Mouse (Mus musculus): ENCODE measurements around the gene Krtap28-13.

Krtap28-13 gene

GRCm38 (mm10) chr1:83091268-83091667 is 30.5 kb downstream of the Krtap28-13 start:
- no peak for DNase-seq (ENCODE audit: low spot score)

- no peak for DNase-seq (ENCODE audit: low spot score)
Observed at GRCm38 (mm10) chr1:83096935-83097334, 36.2 kb downstream of the Krtap28-13 start.

DNA sequence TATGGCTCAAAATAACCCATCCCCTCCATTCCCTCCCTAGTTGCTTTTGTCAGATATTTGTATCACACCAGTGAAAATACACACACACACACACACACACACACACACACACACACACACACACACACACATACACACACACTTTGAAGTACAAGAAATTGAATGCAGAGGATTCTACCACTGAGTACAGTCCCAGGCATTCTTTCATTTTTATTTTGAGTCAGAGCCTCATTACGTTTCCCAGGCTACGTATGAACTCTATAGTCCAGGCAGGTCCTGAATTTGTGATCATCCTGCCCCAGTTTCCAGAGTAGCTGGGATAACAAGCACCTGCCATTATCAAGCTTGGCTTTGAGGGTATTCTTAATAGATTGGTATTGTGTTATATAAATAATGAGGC is 38.4 kb downstream of the Krtap28-13 start:
- no peak for DNase-seq (ENCODE audit: low spot score)

DNA sequence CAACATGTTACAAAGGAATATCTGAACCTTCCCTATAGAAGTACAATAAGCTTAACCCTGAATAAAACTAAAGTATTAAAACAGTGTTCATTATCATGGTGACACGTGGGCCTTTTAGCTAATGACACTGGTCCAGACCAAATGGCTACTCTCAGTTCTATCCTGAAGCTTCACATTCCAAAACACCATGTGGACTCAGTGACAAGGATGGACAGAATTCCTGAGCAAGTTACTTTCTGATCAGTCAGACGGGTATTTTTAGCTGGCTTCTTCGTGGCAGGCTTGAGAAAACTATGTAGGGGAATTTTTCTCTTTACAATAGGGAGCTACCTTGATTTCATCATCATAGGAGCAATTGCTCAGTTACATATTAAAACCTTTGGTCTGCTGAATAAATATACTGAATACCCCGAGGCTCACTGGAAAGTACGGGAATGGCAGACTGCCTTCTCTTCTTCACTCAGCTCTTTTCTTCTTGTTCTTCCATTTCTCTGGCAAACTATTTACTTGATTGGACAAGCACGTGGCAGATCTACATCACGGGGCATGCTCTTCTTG is 38.9 kb downstream of the Krtap28-13 start:
- DNase-seq (ENCODE audit: low spot score), result no peak

DNA sequence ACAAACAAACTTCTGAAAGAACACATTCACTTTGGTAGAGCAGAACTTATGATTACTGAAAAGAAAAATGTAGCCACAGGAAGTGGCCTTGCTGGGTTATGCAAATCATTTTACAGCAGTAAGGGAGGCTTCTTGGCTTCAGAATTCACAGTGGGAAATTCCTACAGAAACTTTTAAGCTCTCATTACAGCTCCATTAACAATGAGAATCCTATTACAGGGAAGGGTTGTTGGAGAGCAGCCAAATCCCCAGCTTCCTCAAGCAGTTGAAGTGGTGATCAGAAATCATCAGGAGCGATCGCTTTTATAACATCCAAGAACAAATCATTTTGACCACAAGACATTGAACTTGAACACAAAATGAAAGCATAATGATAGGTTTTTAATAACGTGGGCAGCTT is 41.2 kb downstream of the Krtap28-13 start:
- DNase-seq (ENCODE audit: low spot score), result no peak

DNA sequence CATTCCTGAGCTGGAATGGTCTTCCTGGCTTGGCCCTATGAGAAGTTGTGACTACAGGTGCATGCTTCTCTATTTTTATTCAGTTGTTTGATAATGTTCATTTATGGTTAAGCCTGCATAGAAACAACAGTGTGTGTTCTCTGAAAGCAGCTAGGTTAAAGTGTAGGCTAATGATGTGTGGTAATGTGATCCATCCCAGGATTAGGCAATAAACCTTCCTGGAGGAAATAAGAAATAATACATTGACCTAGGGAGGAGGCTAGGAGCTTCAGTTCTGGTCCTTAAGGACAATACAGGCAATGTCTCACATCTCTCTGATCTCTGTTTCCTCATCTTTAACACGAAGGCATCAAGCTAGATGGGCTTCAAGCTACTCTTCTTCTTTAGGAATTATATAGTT is 44.7 kb downstream of the Krtap28-13 start:
- no peak for DNase-seq (ENCODE audit: low spot score)

- no peak for DNase-seq (ENCODE audit: low spot score)
Observed at GRCm38 (mm10) chr1:83107410-83107978, 46.8 kb downstream of the Krtap28-13 start.

DNA sequence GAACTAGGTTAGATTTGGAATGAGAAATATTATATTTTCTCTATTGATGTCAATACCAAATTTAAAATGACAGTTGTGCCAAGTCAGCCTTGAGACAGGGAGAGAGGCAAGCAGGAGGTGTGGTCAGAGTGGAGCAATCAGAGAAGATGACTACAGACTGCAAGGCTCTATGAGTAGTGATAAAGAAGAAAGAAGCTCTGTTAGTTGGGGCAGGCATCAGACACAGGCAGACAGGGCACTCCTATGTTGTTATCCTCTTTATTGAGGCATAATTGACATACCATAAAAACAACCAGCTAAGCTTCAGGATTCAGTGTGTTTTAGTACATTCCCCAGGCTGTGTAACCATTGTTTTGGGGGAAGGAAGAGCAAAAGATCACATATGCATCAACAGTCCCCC is 50.3 kb downstream of the Krtap28-13 start:
- no peak for DNase-seq (ENCODE audit: low spot score)
